Mouse (Mus musculus) macrophage (primary cell): ENCODE measurements around the gene Efhc1. TPM values are rescaled to one million over a fixed set of nuclear protein-coding genes. Genes with fewer than 3 reads are reported as not detected.

ENCODE experiments used
- H3K27ac ChIP-seq: fragments of 350-480 bp; formaldehyde crosslinking; 2 replicates; pipeline ENCODE4 v1.9.0; 2021
- H3K36me3 ChIP-seq: fragments of 350-480 bp; formaldehyde crosslinking; 2 replicates; pipeline ENCODE4 v1.9.0; 2021; ENCODE audit errors: inconsistent target
- H3K4me3 ChIP-seq: fragments of 350-480 bp; formaldehyde crosslinking; 2 replicates; pipeline ENCODE4 v1.9.0; 2021; ENCODE audit errors: inconsistent target
- H3K79me2 ChIP-seq: fragments of 350-480 bp; formaldehyde crosslinking; 2 replicates; pipeline ENCODE4 v1.9.0; 2021; ENCODE audit errors: inconsistent target
- WGBS: methylation state at CpG from one replicate; pipeline ENCODE4 v1.1.7; 2026; ENCODE audit warnings: inconsistent platforms; ENCODE audit not compliant: missing documents; 5-methylcytosine and 5-hydroxymethylcytosine counted together
- polyA plus RNA-seq: library from polyadenylated mRNA; stranded (reverse); fragments of 250-400 nt; gene quantifications from 3 replicates; pipeline ENCODE4 v1.2.4, GENCODE M21; 2018; ENCODE audit warnings: inconsistent platforms

Gene Efhc1
- polyA plus RNA-seq, 1 experiment from 2014 or later = 0.32 TPM

- Histone ChIP-seq H3K36me3 (no peaks in the 10 kb centered on the region), H3K27ac (no peak overlapping the region), H3K4me3 (no peak overlapping the region), H3K79me2 (no peaks in the 10 kb centered on the region)
- 75% methylated on average over 4 of the region's 4 CpGs for WGBS
These were observed 25.1 kb upstream of the Efhc1 start for GRCm38 (mm10) chr1:20926376-20926775.

GRCm38 (mm10) chr1:20928487-20928886 is 22.9 kb upstream of the Efhc1 start:
- Histone ChIP-seq H3K79me2 (no peaks in the 10 kb centered on the region), H3K4me3 (no peak overlapping the region), H3K27ac (no peak overlapping the region), H3K36me3 (no peaks in the 10 kb centered on the region)
- WGBS = 3% methylated on average over 4 of the region's 4 CpGs

DNA sequence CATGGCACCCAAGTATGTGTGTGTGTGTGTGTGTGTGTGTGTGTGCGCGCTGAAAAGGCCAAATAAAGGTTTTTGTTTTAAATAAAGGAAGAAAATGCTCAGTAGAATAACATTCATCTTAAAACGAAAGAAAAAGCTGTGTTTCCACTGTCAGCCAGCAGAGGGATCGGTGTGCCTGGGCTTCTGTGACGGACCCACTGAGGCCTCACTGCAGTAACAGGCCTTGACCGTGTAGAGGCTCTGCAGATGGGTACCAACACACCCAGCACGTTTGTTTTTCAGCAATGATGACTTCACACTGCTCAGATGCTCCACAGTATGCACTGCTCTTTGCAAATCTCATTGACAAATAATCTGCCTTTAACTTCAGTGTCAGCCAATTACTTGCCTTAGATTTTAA is 18.0 kb upstream of the Efhc1 start:
- no peaks in the 10 kb centered on the region for H3K79me2 ChIP-seq
- no peaks in the 10 kb centered on the region for H3K36me3 ChIP-seq
- WGBS = 12% methylated on average over 7 of the region's 7 CpGs
- H3K27ac ChIP-seq = no peak overlapping the region
- no peak overlapping the region for H3K4me3 ChIP-seq

DNA sequence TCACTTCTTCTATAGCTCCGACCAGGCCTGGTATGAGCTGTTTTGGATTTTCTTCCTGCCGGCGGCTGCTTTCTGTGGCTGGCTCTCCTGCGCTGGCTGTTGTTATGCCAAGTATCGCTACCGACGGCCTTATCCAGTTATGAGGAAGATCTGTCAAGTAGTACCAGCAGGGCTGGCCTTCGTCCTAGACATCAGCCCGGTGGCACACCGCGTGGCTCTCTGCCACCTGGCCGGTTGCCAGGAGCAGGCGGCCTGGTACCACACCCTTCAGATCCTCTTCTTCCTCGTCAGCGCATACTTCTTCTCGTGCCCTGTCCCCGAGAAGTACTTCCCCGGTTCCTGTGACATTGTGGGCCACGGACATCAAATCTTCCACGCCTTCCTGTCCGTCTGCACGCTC is 16.3 kb upstream of the Efhc1 start:
- Histone ChIP-seq H3K4me3 (no peak overlapping the region), H3K36me3 (no peaks in the 10 kb centered on the region), H3K79me2 (no peaks in the 10 kb centered on the region), H3K27ac (no peak overlapping the region)
- 92% methylated on average over 16 of the region's 22 CpGs for WGBS

DNA sequence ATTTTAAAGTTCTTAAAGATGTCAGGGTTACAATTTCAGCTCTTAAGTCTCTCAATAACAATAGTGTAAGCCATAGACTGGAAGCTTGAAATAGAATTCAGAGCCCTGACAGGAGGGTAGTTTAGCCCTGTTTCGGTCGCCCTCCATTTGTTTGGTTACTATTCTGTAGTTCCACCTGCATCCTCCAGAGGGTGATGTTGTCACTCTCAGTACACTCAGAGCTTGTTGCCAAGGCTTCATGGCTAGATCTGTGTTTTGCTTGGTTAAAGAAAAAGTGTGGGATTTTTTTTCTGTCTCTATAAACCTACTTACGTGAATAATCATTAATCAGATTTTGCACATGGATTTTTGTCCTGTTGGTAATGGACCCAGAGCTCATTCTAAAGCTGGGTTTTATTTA is 12.4 kb upstream of the Efhc1 start:
- Histone ChIP-seq H3K79me2 (no peaks in the 10 kb centered on the region), H3K36me3 (no peaks in the 10 kb centered on the region), H3K27ac (no peak overlapping the region), H3K4me3 (no peak overlapping the region)
- 37% methylated on average over 3 of the region's 3 CpGs for WGBS

GRCm38 (mm10) chr1:20940151-20940550 is 11.3 kb upstream of the Efhc1 start:
- Histone ChIP-seq H3K27ac (no peak overlapping the region), H3K79me2 (no peaks in the 10 kb centered on the region), H3K4me3 (no peak overlapping the region), H3K36me3 (no peaks in the 10 kb centered on the region)
- WGBS = 72% methylated on average over 9 of the region's 16 CpGs

- no peak overlapping the region for H3K27ac ChIP-seq
- 17% methylated on average over 2 of the region's 2 CpGs for WGBS
These were observed 10.1 kb upstream of the Efhc1 start for GRCm38 (mm10) chr1:20941322-20941721.

GRCm38 (mm10) chr1:20941857-20942256 is 9.6 kb upstream of the Efhc1 start:
- WGBS = 91% methylated on average over 7 of the region's 7 CpGs
- Histone ChIP-seq H3K36me3 (no peaks in the 10 kb centered on the region), H3K27ac (no peak overlapping the region), H3K4me3 (no peak overlapping the region), H3K79me2 (no peaks in the 10 kb centered on the region)

More at GRCm38 (mm10) chr1:20941322-20941721, 10.1 kb upstream of the Efhc1 start:
- Histone ChIP-seq H3K4me3 (no peak overlapping the region), H3K36me3 (no peaks in the 10 kb centered on the region), H3K79me2 (no peaks in the 10 kb centered on the region)

DNA sequence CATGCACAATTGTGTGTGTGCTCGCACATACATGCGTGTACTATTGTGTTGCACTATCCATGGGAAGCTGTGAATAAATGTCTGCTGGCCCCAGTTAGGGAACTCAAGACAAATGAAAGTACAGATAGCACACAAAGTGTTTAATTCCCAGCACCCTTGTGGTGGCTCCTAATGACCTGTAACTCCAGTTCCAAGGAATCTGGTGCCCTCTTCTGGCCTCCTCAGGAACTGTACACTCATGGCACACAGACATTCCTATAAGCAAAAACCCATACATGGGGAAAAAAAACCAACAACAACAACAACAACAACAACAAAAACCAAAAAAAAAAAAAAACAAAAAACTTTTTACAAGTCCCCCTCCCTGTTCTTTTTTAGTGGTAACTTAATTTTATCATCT is 8.4 kb upstream of the Efhc1 start:
- H3K36me3 ChIP-seq = no peaks in the 10 kb centered on the region
- H3K4me3 ChIP-seq = no peak overlapping the region
- WGBS = 96% methylated on average over 2 of the region's 2 CpGs
- no peak overlapping the region for H3K27ac ChIP-seq
- H3K79me2 ChIP-seq = no peaks in the 10 kb centered on the region

DNA sequence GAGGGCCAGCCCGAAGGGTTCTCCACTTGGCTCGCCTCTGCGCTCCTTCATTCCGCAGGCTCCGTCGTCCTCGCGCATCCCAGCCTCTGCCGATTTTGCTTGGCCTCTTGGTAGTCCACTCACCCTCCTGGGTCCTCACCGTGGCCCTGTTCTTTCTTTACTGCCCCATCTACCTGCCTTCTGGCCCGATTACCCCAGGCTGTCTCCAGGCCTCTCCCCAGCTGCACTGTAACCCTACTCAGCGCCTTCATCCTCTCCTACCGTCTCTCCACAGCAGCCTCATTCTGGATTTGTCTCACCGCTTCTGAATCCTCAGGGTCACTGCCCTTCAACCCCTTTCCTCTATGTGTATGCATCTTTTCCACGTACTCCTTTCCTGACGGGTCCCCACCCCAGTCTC is 373 bp downstream of the Efhc1 start:
- WGBS = 21% methylated on average over 16 of the region's 16 CpGs
- no peaks in the 10 kb centered on the region for H3K36me3 ChIP-seq
- H3K4me3 ChIP-seq = peak overlapping the region; percentile 27

GRCm38 (mm10) chr1:20954876-20955275 is 3.5 kb downstream of the Efhc1 start:
- Histone ChIP-seq H3K4me3 (no peak overlapping the region), H3K36me3 (no peaks in the 10 kb centered on the region), H3K79me2 (no peaks in the 10 kb centered on the region), H3K27ac (no peak overlapping the region)
- WGBS = 76% methylated on average over 3 of the region's 3 CpGs

More for the DNA sequence above, 373 bp downstream of the Efhc1 start:
- no peak overlapping the region for H3K27ac ChIP-seq
- no peaks in the 10 kb centered on the region for H3K79me2 ChIP-seq

DNA sequence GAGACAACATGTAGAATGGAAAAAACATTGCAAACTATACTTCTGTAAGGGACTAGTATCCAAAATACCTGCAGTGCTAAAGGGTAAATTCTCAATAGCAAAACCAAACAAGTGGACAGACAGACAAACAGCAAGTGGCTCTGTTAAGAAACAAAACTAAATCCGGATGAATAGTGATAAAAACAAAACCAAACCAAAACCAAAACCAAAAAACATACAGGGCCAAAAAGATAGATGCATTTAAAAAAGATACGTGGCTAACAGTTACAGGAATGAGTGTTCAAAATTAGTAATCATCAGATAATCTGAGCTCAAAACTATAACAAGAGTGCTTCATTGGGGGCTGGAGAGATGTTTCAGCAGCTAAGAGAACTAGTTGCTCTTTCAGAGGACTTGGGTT is 18.2 kb downstream of the Efhc1 start:
- Histone ChIP-seq H3K27ac (no peak overlapping the region), H3K36me3 (no peaks in the 10 kb centered on the region), H3K79me2 (no peaks in the 10 kb centered on the region), H3K4me3 (no peak overlapping the region)
- 76% methylated on average over 2 of the region's 2 CpGs for WGBS

DNA sequence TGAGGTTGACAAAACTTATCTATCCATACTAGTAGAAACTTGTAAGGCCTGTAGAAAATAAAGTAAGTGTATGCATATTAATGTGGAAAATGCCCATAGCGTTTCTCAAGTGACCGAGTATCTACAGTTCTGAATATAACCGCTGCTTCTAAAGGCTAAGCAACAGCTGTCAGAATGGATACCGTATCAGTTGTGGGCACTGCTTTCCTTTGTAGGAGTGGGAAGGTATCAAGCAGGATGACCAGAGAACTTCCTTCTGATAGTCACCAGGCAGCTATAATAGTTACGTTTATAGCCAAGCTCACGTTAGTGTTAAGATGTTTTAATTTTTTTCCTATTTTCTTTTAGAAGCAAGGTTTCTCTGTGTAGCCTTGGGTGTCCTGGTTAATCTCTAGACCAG is 22.0 kb downstream of the Efhc1 start:
- no peak overlapping the region for H3K27ac ChIP-seq
- 90% methylated on average over 6 of the region's 6 CpGs for WGBS
- no peak overlapping the region for H3K4me3 ChIP-seq
- no peaks in the 10 kb centered on the region for H3K79me2 ChIP-seq
- no peaks in the 10 kb centered on the region for H3K36me3 ChIP-seq

- WGBS = 76% methylated on average over 9 of the region's 9 CpGs
- no peaks in the 10 kb centered on the region for H3K79me2 ChIP-seq
These were observed 23.1 kb downstream of the Efhc1 start for GRCm38 (mm10) chr1:20974341-20975135.

DNA sequence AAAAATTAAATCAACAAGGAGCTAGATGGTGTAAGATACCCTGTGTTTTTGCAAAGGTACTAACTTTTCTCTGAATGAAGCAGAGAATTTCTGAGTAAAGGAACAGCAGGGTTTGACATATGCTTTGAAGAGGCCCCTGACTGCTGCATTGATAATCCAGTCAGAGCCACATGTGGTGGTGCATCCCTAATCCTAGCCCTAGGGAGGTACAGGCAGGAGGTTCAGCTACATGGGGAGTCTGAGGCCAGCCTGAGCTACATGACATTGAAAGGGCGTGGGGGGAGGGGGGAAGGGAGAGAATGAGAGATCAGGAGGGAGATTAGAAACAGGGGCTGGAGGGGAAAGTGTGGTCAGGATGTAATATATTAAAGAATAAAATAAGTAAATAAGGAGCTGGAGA is 29.1 kb downstream of the Efhc1 start:
- no peaks in the 10 kb centered on the region for H3K36me3 ChIP-seq
- H3K27ac ChIP-seq = no peak overlapping the region
- H3K79me2 ChIP-seq = no peaks in the 10 kb centered on the region
- no peak overlapping the region for H3K4me3 ChIP-seq
- 88% methylated on average over 1 of the region's 1 CpGs for WGBS

More at GRCm38 (mm10) chr1:20974341-20975135, 23.1 kb downstream of the Efhc1 start:
- H3K4me3 ChIP-seq = no peak overlapping the region
- no peak overlapping the region for H3K27ac ChIP-seq
- H3K36me3 ChIP-seq = no peaks in the 10 kb centered on the region

- WGBS = 94% methylated on average over 6 of the region's 6 CpGs
- H3K36me3 ChIP-seq = no peaks in the 10 kb centered on the region
- no peak overlapping the region for H3K4me3 ChIP-seq
- no peak overlapping the region for H3K27ac ChIP-seq
- H3K79me2 ChIP-seq = no peaks in the 10 kb centered on the region
These were observed 30.3 kb downstream of the Efhc1 start for GRCm38 (mm10) chr1:20981764-20982163.
